ENCODE assay signal across 13 mouse cellular contexts in genomic region chr9:57947381-57948030, GRCm38 (mm10). TPM values are rescaled to one million over a fixed set of nuclear protein-coding genes. Genes with fewer than 3 reads are reported as not detected.
A peak's percentile ranks its signal among the peaks of the same experiment; 100 is the strongest.
DNase-seq lines count a peak whose midpoint lies in the region; ATAC-seq and TF ChIP-seq lines count a peak whose summit lies in the region.
"Had no signal": no experiment of that assay in that cellular context is flagged by ENCODE, and none has a peak within 500 bp of the region (broad histone marks: within the 10 kb centered on the region; RNA-seq: fewer than 3 reads in every experiment).

No protein-coding gene starts in this region.

- WGBS in intestine, postnatal 0 days, result 50% methylated on average over 7 of the region's 7 CpGs
- WGBS in intestine, embryonic 15.5 days, result 56% methylated on average over 7 of the region's 7 CpGs
- 57% methylated on average over 7 of the region's 7 CpGs for WGBS in embryonic facial prominence, embryonic 14.5 days

- TF ChIP-seq CTCF in intestine, postnatal 0 days (IDR thresholded peaks at IDR 0.05; ENCODE audit: low read depth), result no peak

- H3K27ac ChIP-seq in intestine, postnatal 0 days (ENCODE audit: low read depth, low read length), result no peak overlapping the region
- H3K27ac ChIP-seq in intestine, embryonic 15.5 days, result no peak overlapping the region
- H3K27ac ChIP-seq in brown adipose tissue, adult 24 weeks (replicated peaks; ENCODE audit: low read depth, low read length), result peak overlapping the region; percentile 71
- no peak overlapping the region for H3K27ac ChIP-seq in embryonic facial prominence, embryonic 14.5 days (replicated peaks; ENCODE audit: low read depth, low read length)
- H3K27ac ChIP-seq: embryonic facial prominence, embryonic 12.5 days; midbrain, embryonic 13.5 days had no signal

- no peak for ATAC-seq in intestine, postnatal 0 days
- ATAC-seq in intestine, embryonic 15.5 days, result no peak
- ATAC-seq in embryonic facial prominence, embryonic 14.5 days (ENCODE audit: low read depth), result no peak
- ATAC-seq: midbrain, embryonic 13.5 days had no signal

- peak; percentile 84 for DNase-seq in cerebellum, adult 8-10 months
- peak; percentile 31 for DNase-seq in embryonic facial prominence, embryonic 14.5 days (ENCODE audit: low spot score)
- DNase-seq in thymus, postnatal 25 days, result no peak
- DNase-seq in embryo, embryonic 10.5 days (ENCODE audit: low spot score), result no peak
- DNase-seq: adrenal gland, postnatal 10 days; lung, embryonic 14.5 days; right cerebral cortex, postnatal 14 days had no signal

- no peak overlapping the region for H3K4me3 ChIP-seq in intestine, postnatal 0 days (ENCODE audit: low read depth, low read length)
- no peak overlapping the region for H3K4me3 ChIP-seq in intestine, embryonic 15.5 days (replicated peaks)
- peak overlapping the region; percentile 16; the same call in 1 of the 2 replicates for H3K4me3 ChIP-seq in brown adipose tissue, adult 24 weeks (ENCODE audit: insufficient read depth, low read depth, low read length)
- no peak overlapping the region for H3K4me3 ChIP-seq in embryonic facial prominence, embryonic 14.5 days (ENCODE audit: low read depth, low read length)
- H3K4me3 ChIP-seq: embryonic facial prominence, embryonic 12.5 days; midbrain, embryonic 13.5 days had no signal

- no peak overlapping the region for H3K9ac ChIP-seq in intestine, postnatal 0 days (ENCODE audit: low read depth, low read length)
- H3K9ac ChIP-seq in intestine, embryonic 15.5 days, result no peak overlapping the region
- no peak overlapping the region for H3K9ac ChIP-seq in embryonic facial prominence, embryonic 14.5 days (ENCODE audit: low read depth, low read length)
- H3K9ac ChIP-seq: embryonic facial prominence, embryonic 12.5 days; lung, embryonic 14.5 days; midbrain, embryonic 13.5 days had no signal

- H3K27me3 ChIP-seq in intestine, postnatal 0 days (replicated peaks; ENCODE audit: control insufficient read depth, insufficient read depth, low read length), result no peaks in the 10 kb centered on the region
- H3K27me3 ChIP-seq in intestine, embryonic 15.5 days (replicated peaks), result peaks cover 7% of the 10 kb centered on the region
- H3K27me3 ChIP-seq in embryonic facial prominence, embryonic 14.5 days (replicated peaks; ENCODE audit: control insufficient read depth, insufficient read depth, low read length), result peaks cover 10% of the 10 kb centered on the region

- H3K4me1 ChIP-seq in intestine, postnatal 0 days (replicated peaks; ENCODE audit: control insufficient read depth, insufficient read depth, low read length), result peaks cover 37% of the 10 kb centered on the region
- peaks cover 7% of the 10 kb centered on the region for H3K4me1 ChIP-seq in intestine, embryonic 15.5 days (replicated peaks)
- peaks cover 62% of the 10 kb centered on the region for H3K4me1 ChIP-seq in brown adipose tissue, adult 24 weeks (ENCODE audit: control insufficient read depth, insufficient read depth, insufficient read length, low read length)
- peaks cover 21% of the 10 kb centered on the region for H3K4me1 ChIP-seq in embryonic facial prominence, embryonic 14.5 days (ENCODE audit: control insufficient read depth, insufficient read depth, low read length)

- no peaks in the 10 kb centered on the region for H3K9me3 ChIP-seq in intestine, postnatal 0 days (ENCODE audit: control insufficient read depth)
- H3K9me3 ChIP-seq in intestine, embryonic 15.5 days, result no peaks in the 10 kb centered on the region
- no peaks in the 10 kb centered on the region for H3K9me3 ChIP-seq in embryonic facial prominence, embryonic 14.5 days (ENCODE audit: control insufficient read depth, low read length)
- H3K9me3 ChIP-seq: embryonic facial prominence, embryonic 12.5 days; midbrain, embryonic 13.5 days had no signal

- peak overlapping the region; percentile 35 for H3K4me2 ChIP-seq in intestine, postnatal 0 days (replicated peaks; ENCODE audit: low read depth)
- H3K4me2 ChIP-seq in intestine, embryonic 15.5 days (replicated peaks), result no peak overlapping the region
- no peak overlapping the region for H3K4me2 ChIP-seq in embryonic facial prominence, embryonic 14.5 days (ENCODE audit: low read depth, low read length)
- H3K4me2 ChIP-seq: embryonic facial prominence, embryonic 12.5 days; liver, embryonic 11.5 days; lung, embryonic 14.5 days; midbrain, embryonic 13.5 days had no signal

- H3K36me3 ChIP-seq in intestine, postnatal 0 days (ENCODE audit: control insufficient read depth, insufficient read depth), result no peaks in the 10 kb centered on the region
- no peaks in the 10 kb centered on the region for H3K36me3 ChIP-seq in intestine, embryonic 15.5 days
- no peaks in the 10 kb centered on the region for H3K36me3 ChIP-seq in embryonic facial prominence, embryonic 14.5 days (ENCODE audit: control insufficient read depth, insufficient read depth, low read length)
- H3K36me3 ChIP-seq: embryonic facial prominence, embryonic 12.5 days; midbrain, embryonic 13.5 days had no signal

RNA-seq across cellular contexts. Expression of gene Sema7a, which starts 7.6 kb away (rescaled TPM):
- polyA plus RNA-seq in intestine, postnatal 0 days (2015; fragmentation: Nextera tagmentation; extraction: Ambion mirVana), result 6.9 and 7.1 TPM in 2 replicates
- polyA plus RNA-seq in intestine, embryonic 15.5 days (2015; fragmentation: Nextera tagmentation; extraction: Ambion mirVana), result 0.58 and 0.89 TPM in 2 replicates
- 2.8 and 6.0 TPM in 2 replicates for polyA plus RNA-seq in brown adipose tissue, adult 24 weeks (2012; ENCODE audit: insufficient read depth, insufficient read length, missing spikeins)
- polyA plus RNA-seq in embryonic facial prominence, embryonic 14.5 days (2014; fragmentation: Nextera tagmentation; extraction: Ambion mirVana), result 1.2 TPM in 2 replicates

RNA-seq across cellular contexts. Expression of gene Ubl7, which starts 36.7 kb away (rescaled TPM):
- polyA plus RNA-seq in intestine, postnatal 0 days (2015; fragmentation: Nextera tagmentation; extraction: Ambion mirVana), result 77.1 and 80.7 TPM in 2 replicates
- 89.0 and 91.1 TPM in 2 replicates for polyA plus RNA-seq in intestine, embryonic 15.5 days (2015; fragmentation: Nextera tagmentation; extraction: Ambion mirVana)
- polyA plus RNA-seq in brown adipose tissue, adult 24 weeks (2012; ENCODE audit: insufficient read depth, insufficient read length, missing spikeins), result 67.3 and 71.9 TPM in 2 replicates
- polyA plus RNA-seq in embryonic facial prominence, embryonic 14.5 days (2014; fragmentation: Nextera tagmentation; extraction: Ambion mirVana), result 85.0 and 99.3 TPM in 2 replicates

RNA-seq across cellular contexts. Expression of gene Cyp11a1, which starts 58.7 kb away (rescaled TPM):
- 4.4 and 7.8 TPM in 2 replicates for polyA plus RNA-seq in intestine, postnatal 0 days (2015; fragmentation: Nextera tagmentation; extraction: Ambion mirVana)
- 9.3 and 22.1 TPM in 2 replicates for polyA plus RNA-seq in intestine, embryonic 15.5 days (2015; fragmentation: Nextera tagmentation; extraction: Ambion mirVana)
- polyA plus RNA-seq in brown adipose tissue, adult 24 weeks (2012; ENCODE audit: insufficient read depth, insufficient read length, missing spikeins), result not detected in 2 replicates
- 5.9 and 7.0 TPM in 2 replicates for polyA plus RNA-seq in embryonic facial prominence, embryonic 14.5 days (2014; fragmentation: Nextera tagmentation; extraction: Ambion mirVana)
- polyA plus RNA-seq: liver, embryonic 11.5 days had no signal

Comparison
In these comparisons a context has a peak if more than half of its experiments do, and no peak if none do; other contexts are left out.
1. DNase-seq: peak in cerebellum, adult 8-10 months (single experiment) and embryonic facial prominence, embryonic 14.5 days (single experiment); none in thymus, postnatal 25 days (single experiment) and embryo, embryonic 10.5 days (single experiment).